Mouse (Mus musculus) CH12.LX (cell line): ENCODE measurements at regions not wholly inside any gene's neighbourhood (a gene's known extent, or its start where the extent isn't known, plus 50 kb on each side); places are given as distances from the start of the nearest gene placed in this dataset.

Experiments used
- DNase-seq: peaks from one replicate; pipeline ENCODE4 v3.0.0-alpha.2; 2013; ENCODE audit errors: extremely low read depth
- H3K27ac ChIP-seq: 2 replicates; pipeline ENCODE4 v1.5.1; 2012; ENCODE audit warnings: low read depth, mild to moderate bottlenecking, control low read depth, moderate library complexity; ENCODE audit not compliant: insufficient read depth
- H3K27me3 ChIP-seq: replicated peaks from 2 replicates; pipeline ENCODE3; 2012; ENCODE audit warnings: inconsistent platforms
- H3K36me3 ChIP-seq, 2 experiments: replicated peaks in 1 of 2; 2 replicates each; pipeline versions ENCODE3 to v1.6.1; 2012; ENCODE audit warnings: inconsistent platforms in 1 of 2, low read length in 1 of 2, mild to moderate bottlenecking in 1 of 2, mixed read lengths in 1 of 2, moderate library complexity in 1 of 2; ENCODE audit not compliant: control insufficient read depth in 1 of 2, insufficient read depth in 1 of 2
- H3K4me1 ChIP-seq, 2 experiments: 2 replicates each; pipeline ENCODE4 v1.6.1; 2012; ENCODE audit warnings: inconsistent platforms in 1 of 2, moderate library complexity in 1 of 2; ENCODE audit not compliant: insufficient read depth in 2 of 2, control insufficient read depth in 1 of 2
- H3K4me2 ChIP-seq: 2 replicates; pipeline ENCODE4 v1.6.1; 2012; ENCODE audit warnings: low read depth, mild to moderate bottlenecking, control low read depth; ENCODE audit not compliant: poor library complexity, insufficient read depth, severe bottlenecking
- H3K4me3 ChIP-seq, 3 experiments: fragments of 150-350 bp in 1 of 3; sonication (generic) in 1 of 3; replicated peaks in 1 of 3; 2 replicates each; pipeline versions ENCODE3 to v1.5.1; 2011 to 2012; ENCODE audit warnings: low read depth in 2 of 3, low read length in 2 of 3, mild to moderate bottlenecking in 2 of 3, moderate library complexity in 2 of 3, control low read depth in 1 of 3, improper control_type of control experiment in 1 of 3, inconsistent platforms in 1 of 3, mixed read lengths in 1 of 3; ENCODE audit not compliant: poor library complexity in 1 of 3
- H3K79me2 ChIP-seq: replicated peaks from 2 replicates; pipeline ENCODE4 v1.6.1; 2012; ENCODE audit warnings: mild to moderate bottlenecking, moderate library complexity; ENCODE audit not compliant: control insufficient read depth, poor library complexity, insufficient read depth, severe bottlenecking; ENCODE audit errors: extremely low read depth
- H3K9ac ChIP-seq: 2 replicates; pipeline ENCODE4 v1.6.1; 2012; ENCODE audit warnings: low read depth, mild to moderate bottlenecking, control low read depth, moderate library complexity; ENCODE audit not compliant: insufficient read depth
- H3K9me3 ChIP-seq: replicated peaks from 2 replicates; pipeline ENCODE3; 2012; ENCODE audit warnings: low read length, inconsistent platforms, mixed read lengths
- BHLHE40 ChIP-seq: IDR thresholded peaks from 2 replicates; pipeline ENCODE4 v1.6.1; 2011; ENCODE audit warnings: mild to moderate bottlenecking, low read depth, low read length, improper control_type of control experiment
- CHD1 ChIP-seq: IDR thresholded peaks from 2 replicates; pipeline ENCODE4 v1.6.1; 2012; ENCODE audit warnings: low read depth, low read length, improper control_type of control experiment, inconsistent platforms
- CHD2 ChIP-seq: IDR thresholded peaks from 2 replicates; pipeline ENCODE4 v1.6.1; 2011; ENCODE audit warnings: low read length, improper control_type of control experiment
- CTCF ChIP-seq, 2 experiments: IDR thresholded peaks in 1 of 2; conservative IDR thresholded peaks in 1 of 2; 2 replicates each; pipeline ENCODE4 v1.5.1; 2011 to 2012; ENCODE audit warnings: low read depth in 2 of 2, low read length in 2 of 2, improper control_type of control experiment in 1 of 2, inconsistent platforms in 1 of 2, mild to moderate bottlenecking in 1 of 2, moderate library complexity in 1 of 2
- ELF1 ChIP-seq: IDR thresholded peaks from 2 replicates; pipeline ENCODE4 v1.6.1; 2014; ENCODE audit warnings: low read depth, mild to moderate bottlenecking, inconsistent platforms, low read length, improper control_type of control experiment
- EP300 ChIP-seq: IDR thresholded peaks from 2 replicates; pipeline ENCODE4 v1.6.1; 2011; ENCODE audit warnings: low read length, improper control_type of control experiment
- HCFC1 ChIP-seq: IDR thresholded peaks from 2 replicates; pipeline ENCODE4 v1.6.1; 2012; ENCODE audit warnings: low read depth, mild to moderate bottlenecking, inconsistent platforms, low read length, improper control_type of control experiment
- IRF4 ChIP-seq: IDR thresholded peaks from 2 replicates; pipeline ENCODE4 v1.6.1; 2014; ENCODE audit warnings: low read depth, mild to moderate bottlenecking, inconsistent platforms, low read length, improper control_type of control experiment
- JUN ChIP-seq: IDR thresholded peaks from 2 replicates; pipeline ENCODE4 v1.6.1; 2011; ENCODE audit warnings: low read depth, mild to moderate bottlenecking, low read length, improper control_type of control experiment, moderate library complexity; ENCODE audit not compliant: insufficient read depth
- JUND ChIP-seq: conservative IDR thresholded peaks from 2 replicates; pipeline ENCODE4 v1.6.1; 2011; ENCODE audit warnings: low read depth, low read length, improper control_type of control experiment
- MAFK ChIP-seq: IDR thresholded peaks from 2 replicates; pipeline ENCODE4 v1.6.1; 2011; ENCODE audit warnings: low read length, improper control_type of control experiment; ENCODE audit not compliant: insufficient replicate concordance
- MAZ ChIP-seq: IDR thresholded peaks from 2 replicates; pipeline ENCODE4 v1.6.1; 2012; ENCODE audit warnings: low read depth, mild to moderate bottlenecking, inconsistent platforms, low read length, improper control_type of control experiment, moderate library complexity
- MEF2A ChIP-seq: IDR thresholded peaks from 2 replicates; pipeline ENCODE4 v1.6.1; 2014; ENCODE audit warnings: low read depth, mild to moderate bottlenecking, inconsistent platforms, low read length, improper control_type of control experiment, borderline replicate concordance
- PAX5 ChIP-seq: IDR thresholded peaks from 2 replicates; pipeline ENCODE4 v1.6.1; 2012; ENCODE audit warnings: low read length, inconsistent platforms, mixed read lengths
- POLR2A ChIP-seq: IDR thresholded peaks from 2 replicates; pipeline ENCODE4 v1.6.1; 2011; ENCODE audit warnings: low read depth, mild to moderate bottlenecking, improper control_type of control experiment, low read length
- POLR2AphosphoS2 ChIP-seq: IDR thresholded peaks from 2 replicates; pipeline ENCODE4 v1.6.1; 2011; ENCODE audit warnings: low read depth, low read length, improper control_type of control experiment
- RAD21 ChIP-seq: IDR thresholded peaks from 2 replicates; pipeline ENCODE4 v1.6.1; 2011; ENCODE audit warnings: low read depth, mild to moderate bottlenecking, low read length, improper control_type of control experiment, moderate library complexity
- SIN3A ChIP-seq: IDR thresholded peaks from 2 replicates; pipeline ENCODE4 v1.6.1; 2012; ENCODE audit warnings: low read length, improper control_type of control experiment, inconsistent platforms
- SMC3 ChIP-seq: IDR thresholded peaks from 2 replicates; pipeline ENCODE4 v1.6.1; 2011; ENCODE audit warnings: low read depth, low read length, improper control_type of control experiment
- UBTF ChIP-seq: IDR thresholded peaks from 2 replicates; pipeline ENCODE4 v1.6.1; 2012; ENCODE audit warnings: low read depth, mild to moderate bottlenecking, inconsistent platforms, low read length, improper control_type of control experiment, moderate library complexity
- USF1 ChIP-seq: IDR thresholded peaks from 2 replicates; pipeline ENCODE4 v1.6.1; 2014; ENCODE audit warnings: low read depth, mild to moderate bottlenecking, inconsistent platforms, low read length, improper control_type of control experiment
- USF2 ChIP-seq: conservative IDR thresholded peaks from 2 replicates; pipeline ENCODE4 v1.6.1; 2011; ENCODE audit warnings: low read depth, low read length, improper control_type of control experiment
- ZC3H11A ChIP-seq: IDR thresholded peaks from 2 replicates; pipeline ENCODE4 v1.6.1; 2012; ENCODE audit warnings: low read depth, mild to moderate bottlenecking, inconsistent platforms, low read length, improper control_type of control experiment
- ZNF384 ChIP-seq: IDR thresholded peaks from 2 replicates; pipeline ENCODE4 v1.6.1; 2012; ENCODE audit warnings: low read depth, low read length, improper control_type of control experiment, inconsistent platforms
- dilution Hi-C: fragments of 300-500 bp; cut with MboI; formaldehyde crosslinking; loops from 2 replicates; pipeline ENCODE4 v1.14.3; 2020; ENCODE audit warnings: low sequenced_read_pairs; ENCODE audit not compliant: extremely low pct_unique_long_range_greater_than_20kb, extremely low pct_ligation_motif_present
- in situ Hi-C: fragments of 300-500 bp; cut with MboI; formaldehyde crosslinking; loops from 3 replicates; pipeline ENCODE4 v1.14.3; 2019; ENCODE audit warnings: low sequenced_read_pairs, low pct_ligation_motif_present, low pct_unique_long_range_greater_than_20kb, mixed read lengths

DNA sequence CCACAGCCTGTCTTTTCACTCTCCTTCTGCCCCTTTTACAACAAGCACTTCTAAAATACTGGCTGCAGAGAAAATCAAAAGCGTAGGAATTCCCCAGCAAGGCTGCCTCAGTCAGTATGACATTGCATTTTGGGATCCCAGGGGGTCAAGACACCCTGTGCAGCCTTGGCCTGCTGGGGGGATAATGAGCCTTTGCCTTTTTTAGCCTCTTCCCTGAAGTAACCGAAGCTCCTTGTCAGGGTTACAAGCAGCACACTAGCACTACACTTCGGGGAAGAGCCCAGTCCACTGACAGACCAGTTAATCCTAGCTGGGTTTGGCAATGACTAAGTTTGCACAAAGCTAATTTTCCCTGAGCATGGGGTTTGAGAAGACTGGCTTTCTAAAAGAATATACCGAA, 207.7 kb upstream of the 1700056E22Rik start:
- no peaks in the 10 kb centered on the region for H3K27me3 ChIP-seq
- dilution Hi-C loops, result no loop called here
- TF ChIP-seq SIN3A (no peak), ZC3H11A (no peak), CHD1 (no peak), UBTF (no peak), CHD2 (no peak), MAFK (no peak), MEF2A (no peak), JUN (no peak), JUND (no peak), POLR2A (no peak), ELF1 (no peak), USF1 (no peak), PAX5 (no peak), MAZ (no peak), ZNF384 (no peak), HCFC1 (no peak), EP300 (no peak), POLR2AphosphoS2 (no peak), BHLHE40 (no peak)
- peaks cover 0 to 23% of the 10 kb centered on the region in 2 experiments; a peak in 2 of 4 replicates for H3K4me1 ChIP-seq
- in situ Hi-C loops, result loop anchor here (25.0 kb wide), 1 partner anchor 205 kb away; the partner anchor contains the start of gene 1700056E22Rik
- no peak overlapping the region for H3K27ac ChIP-seq
- no peak overlapping the region for H3K4me3 ChIP-seq
- H3K9ac ChIP-seq, result no peak overlapping the region
- peaks cover 4% of the 10 kb centered on the region for H3K9me3 ChIP-seq
- no peak overlapping the region for H3K4me2 ChIP-seq
- no peaks in the 10 kb centered on the region for H3K36me3 ChIP-seq
- no peak for DNase-seq
- H3K79me2 ChIP-seq, result no peaks in the 10 kb centered on the region

DNA sequence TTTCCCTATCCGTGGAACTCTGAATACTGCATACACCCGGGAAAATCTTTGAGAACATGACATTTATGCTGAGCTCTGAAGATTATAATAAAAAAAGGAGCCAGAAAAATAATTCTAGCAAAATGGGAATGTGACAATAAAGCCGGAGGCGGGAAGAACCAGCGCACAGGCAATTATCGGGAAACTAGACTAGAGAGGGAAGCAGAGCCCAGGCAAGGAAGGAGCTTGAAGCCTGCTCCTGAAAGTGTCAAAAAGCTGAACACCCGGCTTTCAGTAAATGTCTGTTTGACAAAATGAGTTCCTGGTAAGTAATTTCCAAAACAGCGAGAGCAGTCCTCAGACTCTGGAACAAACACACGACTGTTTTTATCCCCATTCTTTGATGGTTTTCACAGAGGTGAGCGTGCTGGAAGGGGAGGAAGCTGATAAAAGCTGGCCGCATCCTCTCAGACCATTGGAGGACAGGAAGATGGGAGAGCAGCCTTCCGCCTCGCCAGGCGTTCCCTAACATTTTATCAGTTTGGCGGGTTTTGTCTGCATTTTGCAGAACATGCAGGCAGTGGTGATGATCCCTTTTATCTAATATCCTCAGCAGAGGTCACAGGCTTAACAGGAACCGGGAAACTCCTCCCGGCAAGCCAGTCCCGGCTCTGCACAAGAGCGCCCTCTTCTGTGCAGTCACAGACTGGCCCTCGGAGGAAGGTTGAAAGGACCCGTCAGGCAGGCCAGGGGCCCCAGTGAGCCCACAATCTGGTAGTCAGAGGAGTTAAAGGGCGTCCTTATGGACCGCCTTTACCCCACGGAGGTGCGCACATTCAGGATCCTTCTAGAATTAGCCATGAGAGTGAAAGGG, 201.3 kb upstream of the 1700056E22Rik start:
- in situ Hi-C loops, result loop anchor here (25.0 kb wide), 1 partner anchor 198 kb away; the partner anchor contains the start of gene 1700056E22Rik
- dilution Hi-C loops, result no loop called here
- Histone ChIP-seq H3K9ac (no peak overlapping the region), H3K4me3 (no peak overlapping the region), H3K4me2 (no peak overlapping the region), H3K27me3 (no peaks in the 10 kb centered on the region), H3K9me3 (no peaks in the 10 kb centered on the region), H3K4me1 (peaks cover 0 to 32% of the 10 kb centered on the region in 2 experiments; a peak in 2 of 4 replicates), H3K27ac (no peak overlapping the region), H3K36me3 (no peaks in the 10 kb centered on the region), H3K79me2 (no peaks in the 10 kb centered on the region)
- TF ChIP-seq CTCF (conservative IDR thresholded peaks at IDR 0.05 in 1 of 2, IDR thresholded peaks at IDR 0.05 in 1 of 2; ENCODE audit: low read depth in 2 of 2, low read length in 2 of 2), result peak; percentile 25 to 77; a peak in 3 of 4 replicates
- TF ChIP-seq PAX5, result no peak
- peak; percentile 65; the same call in 1 of the 2 replicates for TF ChIP-seq IRF4
- TF ChIP-seq USF2, result no peak
- TF ChIP-seq ELF1, result no peak
- peak; percentile 76 for TF ChIP-seq RAD21
- TF ChIP-seq SMC3, result peak; percentile 86
- peak; percentile 62 for DNase-seq
